Mouse (Mus musculus) monocyte, adult 2 months (primary cell): Measurements from ENCODE around the gene Lrfn5.

Source experiments
- DNase-seq, 2 experiments: peaks; one replicate each; pipeline ENCODE4 v3.0.0; 2022; ENCODE audit warnings: low spot score in 2 of 2, low read depth in 1 of 2

The Lrfn5 gene

GRCm38 (mm10) chr12:61522829-61523370 is at the start of gene Lrfn5:
Gene Lrfn5, plus strand, starts transcription at chr12:61523150.
- DNase-seq, result no peak

DNA sequence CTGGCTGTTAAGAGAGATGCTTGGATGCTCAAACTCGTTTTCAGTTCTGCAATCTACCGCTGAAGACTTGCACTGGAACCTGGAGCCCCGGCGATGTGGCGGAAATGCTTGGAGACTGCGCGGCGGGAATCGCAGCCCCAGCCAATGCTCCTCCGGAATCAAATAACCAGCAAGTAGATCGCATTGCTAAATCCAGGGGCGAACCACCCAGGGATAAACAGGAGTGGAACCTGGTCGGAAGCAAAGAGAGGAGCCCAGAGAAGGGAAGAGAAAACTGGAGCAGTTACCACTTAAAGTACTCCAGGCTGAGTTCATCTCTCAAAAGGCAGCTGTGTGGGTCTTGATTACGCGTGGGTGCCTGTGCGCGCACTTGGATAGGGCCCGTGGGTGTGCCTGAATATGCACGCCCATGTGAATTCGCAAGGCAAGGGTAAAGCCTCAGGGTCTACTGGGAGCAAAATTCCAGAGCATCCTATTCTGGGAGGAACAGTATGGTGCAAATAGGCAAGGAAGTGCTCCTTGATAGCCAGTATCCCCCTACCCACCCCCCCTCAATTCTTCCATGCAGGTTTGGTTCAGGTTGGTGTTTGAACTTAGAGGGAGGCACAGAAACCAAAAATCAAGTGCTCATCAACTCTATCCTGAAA is 1.3 kb upstream of the Lrfn5 start:
- DNase-seq, result no peak

DNA sequence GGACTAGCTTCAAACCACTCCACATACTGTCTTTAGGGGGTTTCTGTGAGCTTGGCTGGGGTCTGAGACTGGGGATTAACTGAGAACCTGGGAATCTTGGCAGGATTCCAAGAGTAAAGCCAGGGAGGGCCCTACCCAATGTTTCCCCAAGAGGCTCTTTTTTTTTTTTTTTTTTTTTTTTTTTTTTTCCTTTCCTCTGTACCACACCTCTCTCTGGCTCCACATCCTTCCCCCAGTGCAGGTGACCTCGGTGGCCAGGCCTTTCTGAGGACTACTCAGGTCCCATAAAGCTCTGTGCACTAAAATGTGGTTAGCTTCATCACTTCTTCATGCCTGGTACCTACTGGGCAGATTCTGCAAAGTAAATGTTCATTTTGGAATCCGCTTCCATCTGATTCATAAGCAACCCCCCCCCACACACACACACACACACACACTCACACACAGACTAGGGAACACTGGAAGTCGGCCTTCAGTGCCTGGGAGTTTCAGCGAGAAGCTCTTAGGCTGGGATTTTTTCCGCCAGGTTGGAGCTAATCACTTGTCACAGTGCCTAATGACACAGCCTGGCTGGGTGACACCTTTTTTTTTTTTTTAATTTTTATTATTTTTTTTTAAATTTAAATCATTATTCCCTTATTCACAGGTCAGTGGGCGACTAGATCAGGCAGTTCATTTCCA is 662 bp upstream of the Lrfn5 start:
- no peak for DNase-seq

DNA sequence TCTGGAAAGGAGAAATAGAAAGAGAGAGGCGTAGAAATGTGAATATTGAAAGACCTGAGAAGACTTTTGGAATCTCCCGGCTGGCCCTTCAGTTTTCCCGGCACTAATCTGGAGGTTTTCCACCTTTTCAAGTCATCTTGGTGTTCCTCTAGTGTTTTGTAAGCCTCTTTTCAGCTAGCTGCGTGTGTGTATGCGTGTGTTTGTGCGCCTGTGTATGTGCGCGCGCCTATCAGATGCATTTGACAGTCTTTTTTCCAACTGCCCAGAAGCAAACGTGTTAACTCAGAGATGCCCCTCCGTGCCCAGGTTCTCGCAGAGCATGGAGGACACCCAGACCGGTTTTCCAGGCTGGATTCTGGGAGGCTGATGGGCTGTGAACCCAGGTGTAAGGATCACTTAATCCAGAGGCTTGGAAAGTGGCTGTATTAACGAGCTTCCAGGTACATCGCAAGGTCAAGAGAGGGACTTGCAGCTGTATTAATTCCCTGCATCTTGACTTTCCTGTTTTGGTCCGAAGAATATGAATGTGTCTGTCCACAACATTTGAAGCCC is 757 bp downstream of the Lrfn5 start:
- no peak for DNase-seq

GRCm38 (mm10) chr12:61524183-61524651 is 1.3 kb downstream of the Lrfn5 start:
- no peak for DNase-seq

DNA sequence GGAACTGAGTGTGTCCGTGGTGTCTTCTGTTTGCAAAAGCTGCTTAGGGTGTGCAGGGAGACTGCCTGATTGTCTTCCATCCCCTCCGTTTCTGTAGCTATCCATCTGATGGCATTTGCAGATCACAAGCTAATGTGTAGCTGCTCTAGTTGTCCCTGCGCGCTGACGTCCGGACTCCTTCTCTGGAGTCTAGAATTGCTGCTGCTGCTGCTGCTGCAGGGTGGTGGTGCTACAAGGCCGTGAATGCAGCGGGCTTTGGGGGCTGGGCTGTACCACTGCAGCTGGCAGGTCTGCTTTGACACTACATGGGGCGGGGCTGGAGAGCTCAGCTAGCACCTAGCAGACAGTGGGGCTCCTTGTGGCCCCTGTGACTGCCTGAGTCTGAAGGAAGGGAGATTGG is 3.2 kb downstream of the Lrfn5 start:
- no peak for DNase-seq

DNA sequence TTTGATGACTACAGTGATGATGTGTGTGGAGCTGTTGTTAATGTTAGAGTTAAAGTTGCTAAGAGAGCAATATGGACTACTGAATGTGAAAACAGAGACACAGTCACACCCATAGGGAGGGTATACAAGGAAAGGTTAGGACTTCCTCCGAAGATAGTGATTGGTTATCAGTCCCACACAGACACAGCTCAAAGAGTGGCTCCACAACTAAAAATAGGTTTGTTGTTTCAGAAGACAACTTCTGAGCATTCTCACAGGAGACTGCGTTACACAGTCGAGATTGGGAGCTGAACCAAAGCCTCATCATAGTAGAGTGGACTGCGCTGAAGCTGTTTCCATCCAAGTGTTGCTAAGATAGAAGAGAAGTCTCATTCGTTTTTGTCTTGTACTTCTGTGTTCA is 57.0 kb downstream of the Lrfn5 start:
- no peak for DNase-seq

DNA sequence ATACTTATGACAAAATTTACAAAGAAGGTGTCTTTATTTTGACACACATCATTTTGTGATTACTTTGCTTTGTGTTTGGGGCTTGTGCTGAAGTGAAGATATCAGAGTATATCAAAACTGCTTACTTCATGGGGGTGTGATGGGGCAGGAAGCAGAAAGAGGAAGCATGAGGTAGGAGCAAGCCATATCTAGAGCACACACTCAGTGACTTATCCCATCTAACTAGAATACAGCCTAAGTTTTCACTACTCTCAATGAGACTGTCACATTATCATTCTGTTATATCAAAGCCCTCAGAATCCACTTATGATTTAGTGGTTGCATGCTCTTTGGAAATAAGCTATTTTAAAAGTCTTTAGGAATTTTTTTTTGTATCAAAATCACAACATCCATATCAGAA is 77.4 kb downstream of the Lrfn5 start:
- no peak for DNase-seq

GRCm38 (mm10) chr12:61607871-61608270 is 84.9 kb downstream of the Lrfn5 start:
- no peak for DNase-seq

GRCm38 (mm10) chr12:61610081-61610480 is 87.1 kb downstream of the Lrfn5 start:
- no peak for DNase-seq

DNA sequence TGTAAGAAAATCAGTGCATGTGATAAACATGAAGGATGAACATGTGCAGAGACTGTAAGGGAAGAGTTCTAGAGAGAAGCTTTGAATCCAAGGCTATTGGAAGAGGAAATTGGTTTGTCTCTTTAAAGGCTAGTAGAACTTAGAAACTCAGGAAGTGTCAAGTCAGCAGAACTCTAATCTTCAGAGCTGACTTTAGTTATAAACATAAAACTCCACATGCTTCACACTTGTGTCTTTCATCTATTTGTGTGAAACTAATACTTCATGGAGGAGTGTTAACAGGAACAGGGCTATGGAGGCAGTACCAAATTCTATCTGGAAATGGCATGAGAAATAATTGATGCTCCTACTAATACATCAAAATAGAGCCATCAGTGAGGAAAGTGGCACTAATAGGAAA is 101.6 kb downstream of the Lrfn5 start:
- DNase-seq, result no peak

GRCm38 (mm10) chr12:61654380-61654779 is 131.4 kb downstream of the Lrfn5 start:
- no peak for DNase-seq

GRCm38 (mm10) chr12:61723158-61723557 is 200.2 kb downstream of the Lrfn5 start:
- DNase-seq, result no peak

- DNase-seq, result no peak
These were observed 284.2 kb downstream of the Lrfn5 start for GRCm38 (mm10) chr12:61807073-61807605.

DNA sequence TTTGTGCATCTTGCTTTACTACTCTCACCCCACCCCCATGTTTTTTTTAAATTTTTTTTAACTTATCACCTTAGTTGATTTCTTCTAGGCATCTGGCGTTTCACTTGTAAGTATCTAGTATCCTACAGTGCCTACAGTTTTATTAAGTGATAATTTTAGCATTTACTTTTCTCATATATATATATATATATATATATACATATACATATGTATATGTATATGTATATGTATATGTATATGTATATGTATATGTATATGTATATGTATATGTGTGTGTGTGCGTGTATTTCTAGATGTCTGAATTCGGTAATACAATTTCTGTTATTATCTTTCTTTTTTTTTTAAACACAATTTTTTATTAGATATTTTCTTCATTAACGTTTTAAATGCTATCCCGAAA is 300.7 kb downstream of the Lrfn5 start:
- DNase-seq, result no peak

DNA sequence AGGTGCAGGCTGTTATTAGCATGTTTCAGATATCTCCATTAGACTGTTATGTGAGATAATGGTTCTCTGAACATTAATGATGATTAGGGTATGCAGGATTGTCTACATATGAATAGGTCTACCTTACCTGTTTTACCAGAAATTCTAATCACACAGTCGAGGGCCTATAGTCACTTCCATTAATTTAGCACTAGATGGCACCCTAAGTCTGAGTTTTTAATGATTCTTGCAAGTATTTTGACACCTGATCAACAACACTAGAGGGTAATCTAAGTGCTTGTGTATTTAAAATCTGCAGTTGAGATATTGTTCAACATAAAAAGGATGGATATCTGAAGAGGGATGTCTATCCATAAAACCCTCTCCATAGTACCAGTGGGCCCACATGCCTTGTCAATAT is 303.4 kb downstream of the Lrfn5 start:
- no peak for DNase-seq

GRCm38 (mm10) chr12:61842599-61843291 is 319.8 kb downstream of the Lrfn5 start:
- no peak for DNase-seq

GRCm38 (mm10) chr12:61854183-61854582 is 331.2 kb downstream of the Lrfn5 start:
- DNase-seq, result no peak
